Mouse (Mus musculus) G1E (cell line): Measurements from ENCODE around the gene Rai14. TPM values are rescaled to one million over a fixed set of nuclear protein-coding genes. Genes with fewer than 3 reads are reported as not detected.
A peak's percentile ranks its signal among the peaks of the same experiment; 100 is the strongest.

Experiments used
- ATAC-seq: 2 replicates; pipeline ENCODE4 v1.8.0; 2016; ENCODE audit warnings: mild to moderate bottlenecking; ENCODE audit not compliant: insufficient number of reproducible peaks, poor library complexity, low FRiP score, severe bottlenecking; ENCODE audit errors: extremely low read depth
- DNase-seq: peaks from one replicate; pipeline ENCODE4 v3.0.0; 2012; ENCODE audit warnings: low spot score
- H3K27me3 ChIP-seq: 2 replicates; pipeline ENCODE4 v1.6.1; 2012; ENCODE audit warnings: mild to moderate bottlenecking, low read length, inconsistent platforms; ENCODE audit not compliant: insufficient read depth
- H3K36me3 ChIP-seq: replicated peaks from 2 replicates; pipeline ENCODE3; 2012; ENCODE audit warnings: mild to moderate bottlenecking, inconsistent platforms
- H3K4me1 ChIP-seq: 2 replicates; pipeline ENCODE4 v1.6.1; 2012; ENCODE audit warnings: low read depth, low read length, inconsistent platforms, mixed read lengths; ENCODE audit not compliant: insufficient read depth
- H3K4me3 ChIP-seq: 2 replicates; pipeline ENCODE4 v1.5.1; 2012; ENCODE audit warnings: low read depth, mild to moderate bottlenecking, inconsistent platforms, low read length, moderate library complexity, mixed read lengths
- H3K9me3 ChIP-seq: replicated peaks from 2 replicates; pipeline ENCODE4 v1.6.1; 2012; ENCODE audit warnings: inconsistent platforms
- CTCF ChIP-seq: IDR thresholded peaks from 2 replicates; pipeline ENCODE4 v1.5.1; 2012; ENCODE audit warnings: low read depth, low read length, inconsistent platforms, mixed read lengths
- GATA1 ChIP-seq: IDR thresholded peaks from 2 replicates; pipeline ENCODE4 v1.6.1; 2012; ENCODE audit warnings: borderline replicate concordance, low read length, inconsistent platforms, mixed read lengths
- GATA2 ChIP-seq: IDR thresholded peaks from 2 replicates; pipeline ENCODE4 v1.6.1; 2012; ENCODE audit warnings: low read depth, low read length, inconsistent platforms, borderline replicate concordance
- POLR2AphosphoS5 ChIP-seq: IDR thresholded peaks from 2 replicates; pipeline ENCODE4 v1.6.1; 2012; ENCODE audit warnings: low read depth, low read length, inconsistent platforms; ENCODE audit not compliant: insufficient replicate concordance
- TAL1 ChIP-seq: conservative IDR thresholded peaks from 2 replicates; pipeline ENCODE4 v1.6.1; 2012; ENCODE audit warnings: low read depth, low read length, inconsistent platforms, mixed read lengths
- polyA plus RNA-seq: library from polyadenylated mRNA; stranded (reverse); fragments of >175 nt; gene quantifications from 2 replicates; pipeline ENCODE4 v1.2.3, GENCODE M21; 2012
- total RNA-seq, 2 experiments: library from RNA; stranded (forward) in 1 of 2; stranded (reverse) in 1 of 2; fragments of 200-1000 nt in 1 of 2; fragments of >200 nt in 1 of 2; fragmentation: Nextera tagmentation in 1 of 2; gene quantifications; 2 replicates each; pipeline ENCODE4 v1.2.3; 2014 to 2017

Gene Rai14
- total and polyA plus RNA-seq, 3 experiments, result 0.60 TPM; not detected in 2

DNA sequence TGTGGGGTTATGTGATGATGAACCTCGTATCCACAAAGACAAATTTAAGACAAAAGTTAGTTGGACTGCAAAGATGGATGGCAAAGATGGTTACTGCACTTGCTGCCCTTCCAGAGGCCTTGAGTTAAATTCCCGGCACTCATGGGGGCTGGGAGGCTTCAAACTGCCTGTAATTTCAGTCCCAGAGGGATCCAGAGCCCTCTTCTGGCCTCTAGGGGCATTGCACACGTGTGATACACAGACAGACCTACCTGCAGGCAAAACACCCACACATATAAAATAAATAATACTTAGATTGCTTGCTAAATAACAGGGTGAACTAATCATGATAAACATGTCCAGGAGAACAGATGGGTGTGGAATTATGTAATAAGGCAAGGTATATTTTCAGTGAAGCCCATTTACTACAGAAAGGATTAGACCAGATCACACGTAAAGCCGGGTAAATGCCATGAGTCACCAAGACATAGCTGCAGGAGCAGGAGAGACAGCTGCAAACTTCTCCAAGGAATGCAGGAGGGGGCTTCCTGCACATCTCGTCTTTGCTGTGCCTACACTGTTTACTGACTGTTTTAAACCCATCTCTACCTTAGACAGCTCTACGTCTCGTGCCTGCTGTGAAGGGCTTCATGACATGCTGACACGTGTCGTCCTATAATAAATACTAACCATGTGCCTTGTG is 5.7 kb downstream of the Rai14 start:
- H3K4me1 ChIP-seq, result no peaks in the 10 kb centered on the region
- ATAC-seq (no peak), DNase-seq (no peak)
- TF ChIP-seq POLR2AphosphoS5 (no peak), CTCF (peak; percentile 8; the same call in 1 of the 2 replicates)
- peaks cover 7% of the 10 kb centered on the region; the same call in 1 of the 2 replicates for H3K27me3 ChIP-seq
- H3K9me3 ChIP-seq, result no peaks in the 10 kb centered on the region
- H3K4me3 ChIP-seq, result no peak overlapping the region
- no peaks in the 10 kb centered on the region for H3K36me3 ChIP-seq

- H3K4me1 ChIP-seq, result no peaks in the 10 kb centered on the region
- TF ChIP-seq POLR2AphosphoS5 (no peak), TAL1 (no peak), GATA2 (no peak), GATA1 (no peak), CTCF (no peak)
- H3K4me3 ChIP-seq, result no peak overlapping the region
- 0 out of 2 replicates have a peak, but pooled peaks cover 5% of the 10 kb centered on the region for H3K27me3 ChIP-seq
- no peak for ATAC-seq
- H3K36me3 ChIP-seq, result no peaks in the 10 kb centered on the region
- no peak for DNase-seq
- no peaks in the 10 kb centered on the region for H3K9me3 ChIP-seq
Observed at GRCm38 (mm10) chr15:10707109-10707508, 7.3 kb downstream of the Rai14 start.

DNA sequence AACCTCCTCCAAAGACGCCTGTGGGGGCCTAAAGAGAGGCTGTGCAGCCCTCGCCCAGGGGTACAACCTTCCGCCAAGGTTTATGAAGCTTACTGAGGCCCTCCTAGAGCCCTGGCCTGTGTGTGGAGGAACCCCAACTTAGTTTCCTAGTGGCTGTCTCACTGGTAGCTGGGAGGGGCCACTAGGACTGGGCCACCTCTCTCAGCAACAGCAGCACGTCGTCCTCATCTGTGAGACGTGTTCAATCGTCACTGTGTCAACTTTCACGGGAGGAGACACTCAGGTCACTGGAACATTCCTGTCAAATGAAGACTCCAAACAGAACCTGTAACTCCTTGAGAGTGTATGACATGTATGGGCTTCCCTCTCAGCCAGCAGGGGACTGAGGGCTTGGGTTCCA is 8.0 kb downstream of the Rai14 start:
- no peaks in the 10 kb centered on the region for H3K9me3 ChIP-seq
- no peak for TF ChIP-seq POLR2AphosphoS5
- TF ChIP-seq GATA1, result no peak
- no peak for TF ChIP-seq TAL1
- no peak for TF ChIP-seq GATA2
- TF ChIP-seq CTCF, result no peak
- H3K4me1 ChIP-seq, result no peaks in the 10 kb centered on the region
- 0 out of 2 replicates have a peak, but pooled peaks cover 5% of the 10 kb centered on the region for H3K27me3 ChIP-seq
- H3K36me3 ChIP-seq, result no peaks in the 10 kb centered on the region
- ATAC-seq (no peak), DNase-seq (no peak)
- no peak overlapping the region for H3K4me3 ChIP-seq

DNA sequence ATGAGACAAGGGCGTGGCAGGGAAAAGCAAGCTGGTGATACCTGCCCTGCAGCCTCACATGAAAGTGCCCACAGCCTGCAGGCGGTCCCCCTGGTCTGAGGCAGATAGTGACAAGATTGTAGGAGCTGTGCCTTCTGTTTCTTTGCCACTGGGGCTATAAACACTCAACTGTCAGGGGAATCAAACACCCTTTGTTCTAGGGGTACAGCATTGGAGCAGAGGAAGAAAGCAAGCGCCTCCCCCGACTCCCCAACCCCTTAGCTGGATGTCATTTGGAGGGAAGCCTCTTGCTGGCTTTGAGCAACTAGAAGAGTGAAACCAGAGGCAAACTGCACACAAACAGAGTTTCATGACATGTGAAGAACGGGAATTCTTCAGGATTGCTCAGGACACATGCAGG is 8.7 kb downstream of the Rai14 start:
- Histone ChIP-seq H3K4me3 (no peak overlapping the region), H3K36me3 (no peaks in the 10 kb centered on the region), H3K9me3 (no peaks in the 10 kb centered on the region), H3K27me3 (0 out of 2 replicates have a peak, but pooled peaks cover 5% of the 10 kb centered on the region), H3K4me1 (no peaks in the 10 kb centered on the region)
- DNase-seq (no peak), ATAC-seq (no peak)
- no peak for TF ChIP-seq TAL1
- TF ChIP-seq POLR2AphosphoS5, result no peak
- no peak for TF ChIP-seq CTCF
- no peak for TF ChIP-seq GATA1
- TF ChIP-seq GATA2, result no peak

- DNase-seq, result no peak
- Histone ChIP-seq H3K4me3 (no peak overlapping the region), H3K27me3 (0 out of 2 replicates have a peak, but pooled peaks cover 5% of the 10 kb centered on the region), H3K36me3 (no peaks in the 10 kb centered on the region), H3K4me1 (no peaks in the 10 kb centered on the region), H3K9me3 (no peaks in the 10 kb centered on the region)
- no peak for ATAC-seq
- no peak for TF ChIP-seq GATA2
- TF ChIP-seq TAL1, result no peak
- TF ChIP-seq GATA1, result no peak
- no peak for TF ChIP-seq POLR2AphosphoS5
- TF ChIP-seq CTCF, result no peak
Observed at GRCm38 (mm10) chr15:10704328-10704727, 10.1 kb downstream of the Rai14 start.

- 0 out of 2 replicates have a peak, but pooled peaks cover 5% of the 10 kb centered on the region for H3K27me3 ChIP-seq
- no peaks in the 10 kb centered on the region for H3K4me1 ChIP-seq
- no peak for ATAC-seq
- DNase-seq, result no peak
- no peaks in the 10 kb centered on the region for H3K36me3 ChIP-seq
- H3K4me3 ChIP-seq, result no peak overlapping the region
- H3K9me3 ChIP-seq, result no peaks in the 10 kb centered on the region
- TF ChIP-seq CTCF (no peak), POLR2AphosphoS5 (no peak), GATA2 (no peak), GATA1 (no peak), TAL1 (no peak)
Observed at GRCm38 (mm10) chr15:10701571-10701970, 12.9 kb downstream of the Rai14 start.
